Mouse (Mus musculus): ENCODE measurements around the gene Marveld2.

Marveld2 gene

DNA sequence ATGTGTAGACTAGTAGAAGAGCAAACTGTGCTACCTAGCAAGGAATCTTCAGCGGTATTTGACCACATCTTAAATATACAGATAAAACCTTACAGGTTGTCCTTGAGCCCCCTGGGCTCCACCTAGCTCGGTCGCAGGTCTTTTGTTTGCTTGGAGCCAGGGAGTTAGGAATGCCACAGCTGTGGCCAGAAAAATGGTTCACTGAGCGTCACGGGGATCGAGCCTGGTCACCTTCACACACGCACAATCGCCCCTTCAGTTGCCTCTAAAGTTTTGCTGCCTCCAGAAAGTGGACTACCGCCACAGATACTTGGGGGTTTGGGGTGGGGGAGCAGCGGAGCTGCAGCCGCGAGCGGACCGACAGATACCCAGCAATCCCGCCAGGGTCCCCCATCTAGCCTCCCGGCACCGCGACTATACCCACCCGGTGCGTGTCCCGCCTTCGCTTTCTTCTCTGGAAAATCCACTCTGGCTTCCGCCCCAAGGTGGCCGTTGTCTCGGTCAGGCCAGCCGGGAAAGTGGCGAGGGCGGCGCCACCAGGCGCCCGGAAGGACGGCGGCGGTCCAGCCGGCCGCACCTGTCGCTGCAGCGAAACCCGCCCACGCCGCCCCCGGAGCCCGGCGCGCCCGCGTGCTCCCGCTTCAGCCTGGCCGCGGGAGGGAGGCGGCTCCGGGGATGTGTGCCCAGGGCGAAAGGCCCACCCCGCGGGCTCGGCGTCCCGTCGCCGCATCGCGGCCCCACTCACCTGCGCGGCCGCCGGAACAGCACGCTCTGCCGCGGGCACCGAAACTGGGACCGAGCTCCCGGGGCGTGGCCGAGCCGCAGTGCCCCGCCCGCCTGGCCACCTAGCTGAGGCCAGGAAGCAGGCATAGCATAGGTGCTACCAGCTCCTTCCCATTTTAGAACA, at the start of gene Marveld2:
TSS of gene Marveld2 (minus strand) at position 791 of the 907 bp plus-strand sequence.
- Histone ChIP-seq H3K27me3 (ENCODE audit: control insufficient read depth, insufficient read depth, low read length, poor library complexity, severe bottlenecking) (no peaks in the 10 kb centered on the region), H3K36me3 (ENCODE audit: control insufficient read depth, insufficient read depth, low read length, poor library complexity, severe bottlenecking) (peaks cover 7% of the 10 kb centered on the region; the same call in 1 of the 2 replicates)
- peak; percentile 69 for DNase-seq (ENCODE audit: low read depth, low spot score)

DNA sequence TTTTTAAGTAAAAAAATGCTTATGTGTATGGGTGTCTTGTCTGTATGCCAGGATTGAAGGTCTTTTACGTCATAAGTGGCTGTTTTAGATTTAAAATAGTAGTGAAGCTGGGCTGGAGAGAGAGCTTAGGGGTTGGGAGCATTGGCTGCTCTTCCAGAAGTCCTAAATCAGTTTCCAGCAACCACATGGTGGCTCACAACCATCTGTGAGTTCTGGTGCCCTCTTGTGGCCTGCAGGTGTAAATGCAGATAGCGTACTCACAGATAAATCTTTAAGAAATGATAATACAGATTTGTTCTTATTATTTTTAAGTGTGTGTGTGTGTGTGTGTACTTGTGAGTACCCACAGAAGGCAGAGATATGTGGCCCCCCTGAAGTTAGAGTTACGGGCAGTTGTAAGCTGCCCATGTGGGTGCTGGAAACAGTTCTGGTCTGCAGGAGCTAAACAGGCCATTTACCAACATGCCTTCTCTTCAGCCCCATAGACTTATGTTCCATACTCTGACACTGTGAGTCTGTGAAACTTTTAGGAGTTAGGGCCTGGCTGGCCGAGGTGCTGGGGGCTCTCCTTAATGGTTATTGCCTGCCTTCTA, 43.2 kb upstream of the Marveld2 start:
- no peaks in the 10 kb centered on the region for H3K36me3 ChIP-seq (ENCODE audit: control insufficient read depth, insufficient read depth, low read length, poor library complexity, severe bottlenecking)
- H3K27me3 ChIP-seq (ENCODE audit: control insufficient read depth, insufficient read depth, low read length, poor library complexity, severe bottlenecking) = no peaks in the 10 kb centered on the region
- peak; percentile 85 for DNase-seq (ENCODE audit: low read depth, low spot score)

GRCm38 (mm10) chr13:100658091-100658490, 41.3 kb upstream of the Marveld2 start:
- DNase-seq (ENCODE audit: low read depth, low spot score) = no peak
- H3K27me3 ChIP-seq (ENCODE audit: control insufficient read depth, insufficient read depth, low read length, poor library complexity, severe bottlenecking) = no peaks in the 10 kb centered on the region
- H3K36me3 ChIP-seq (ENCODE audit: control insufficient read depth, insufficient read depth, low read length, poor library complexity, severe bottlenecking) = no peaks in the 10 kb centered on the region

DNA sequence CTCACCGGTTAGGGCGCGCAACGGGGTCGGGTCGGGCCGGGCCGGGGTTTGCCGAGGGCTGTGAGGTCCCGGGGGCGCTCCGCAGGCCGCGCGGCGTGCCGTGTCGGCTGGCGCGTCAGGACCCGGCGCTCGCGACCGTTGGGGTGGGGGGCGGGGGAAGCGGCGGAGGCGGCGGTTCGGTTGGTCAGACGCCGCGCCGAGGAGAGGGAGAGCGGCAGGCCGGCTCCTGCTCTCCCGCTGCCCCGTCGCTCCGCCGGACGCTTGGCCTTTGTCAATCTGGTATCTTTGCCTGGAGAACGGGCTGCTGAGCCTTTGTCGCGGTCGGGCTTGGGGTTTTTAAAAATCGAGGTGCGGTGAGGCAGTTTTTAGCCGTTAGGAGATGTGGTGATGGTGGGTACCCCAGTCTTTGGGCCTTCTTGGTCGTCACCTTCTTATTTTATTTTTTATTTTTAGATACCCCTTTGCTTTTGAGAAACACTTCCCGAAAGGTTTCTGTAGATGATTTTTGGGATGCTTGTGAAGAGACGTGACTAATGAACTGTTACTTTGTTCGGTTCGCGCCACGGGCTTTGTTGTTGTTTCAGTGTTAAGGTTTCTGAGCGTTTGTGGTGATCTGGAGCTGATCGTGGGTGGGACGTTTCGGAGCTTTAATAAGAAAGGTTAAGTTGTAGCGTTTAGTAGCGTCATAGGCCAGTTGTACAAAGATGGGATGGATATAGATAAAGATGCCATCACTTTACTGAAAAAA, 34.8 kb upstream of the Marveld2 start, which contains the start of gene Taf9:
TSS of gene Taf9 (plus strand) at position 141 of the 748 bp plus-strand sequence.
- no peaks in the 10 kb centered on the region for H3K36me3 ChIP-seq (ENCODE audit: control insufficient read depth, insufficient read depth, low read length, poor library complexity, severe bottlenecking)
- H3K27me3 ChIP-seq (ENCODE audit: control insufficient read depth, insufficient read depth, low read length, poor library complexity, severe bottlenecking) = no peaks in the 10 kb centered on the region
- DNase-seq (ENCODE audit: low read depth, low spot score) = peak; percentile 11

DNA sequence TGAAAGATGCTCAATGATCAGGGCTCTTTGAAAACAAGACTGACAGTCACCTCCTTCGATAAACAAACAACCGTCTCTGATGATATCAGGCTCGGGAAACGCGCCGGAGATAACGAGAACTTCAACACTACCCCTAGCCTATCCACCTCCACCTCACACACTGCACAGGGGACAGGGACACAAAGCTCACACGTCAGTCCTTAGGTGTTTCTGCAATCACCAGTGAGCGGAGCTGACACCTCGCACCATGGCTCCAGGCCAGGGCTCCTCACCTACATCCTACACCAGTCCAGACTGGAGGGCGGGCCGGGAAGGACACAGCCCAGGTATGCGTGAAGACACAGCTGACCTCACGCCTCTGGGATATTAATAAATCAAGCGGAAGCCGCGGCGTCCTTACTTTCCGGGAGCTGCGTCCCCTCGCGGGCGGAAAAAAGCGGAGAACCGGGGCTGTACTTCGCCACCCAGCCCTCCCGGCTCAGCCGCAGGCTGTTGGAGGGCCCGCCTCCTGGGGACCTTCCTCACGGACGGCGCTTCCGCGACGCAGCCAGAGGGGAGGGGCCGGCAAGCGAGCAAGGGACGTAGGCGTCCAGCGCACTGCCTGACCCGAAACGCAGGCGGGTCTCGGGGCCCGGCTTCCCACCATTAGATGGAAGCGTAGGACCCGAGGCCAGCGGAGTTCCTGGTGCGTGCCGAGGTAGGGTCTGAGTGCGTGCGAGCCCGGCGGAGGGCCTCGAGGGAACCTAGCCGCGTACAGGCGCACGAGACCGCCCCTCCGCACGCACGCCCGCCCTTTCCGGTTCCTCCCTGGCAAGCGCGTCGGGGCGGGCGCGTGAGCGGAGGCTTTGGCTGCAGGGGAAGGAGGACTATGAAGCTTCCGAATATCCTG, 34.0 kb upstream of the Marveld2 start, which contains the start of the genes Ak6 and Rad17:
TSS of gene Ak6 (plus strand) at position 430 of the 889 bp plus-strand sequence.
TSS of gene Rad17 (minus strand) at position 502 of the 889 bp plus-strand sequence.
- no peaks in the 10 kb centered on the region for H3K27me3 ChIP-seq (ENCODE audit: control insufficient read depth, insufficient read depth, low read length, poor library complexity, severe bottlenecking)
- peak; percentile 96 for DNase-seq (ENCODE audit: low read depth, low spot score)
- H3K36me3 ChIP-seq (ENCODE audit: control insufficient read depth, insufficient read depth, low read length, poor library complexity, severe bottlenecking) = no peaks in the 10 kb centered on the region

GRCm38 (mm10) chr13:100648223-100648622, 31.5 kb upstream of the Marveld2 start:
- Histone ChIP-seq H3K27me3 (ENCODE audit: control insufficient read depth, insufficient read depth, low read length, poor library complexity, severe bottlenecking) (no peaks in the 10 kb centered on the region), H3K36me3 (ENCODE audit: control insufficient read depth, insufficient read depth, low read length, poor library complexity, severe bottlenecking) (peaks cover 4% of the 10 kb centered on the region; the same call in 1 of the 2 replicates)
- DNase-seq (ENCODE audit: low read depth, low spot score) = no peak

DNA sequence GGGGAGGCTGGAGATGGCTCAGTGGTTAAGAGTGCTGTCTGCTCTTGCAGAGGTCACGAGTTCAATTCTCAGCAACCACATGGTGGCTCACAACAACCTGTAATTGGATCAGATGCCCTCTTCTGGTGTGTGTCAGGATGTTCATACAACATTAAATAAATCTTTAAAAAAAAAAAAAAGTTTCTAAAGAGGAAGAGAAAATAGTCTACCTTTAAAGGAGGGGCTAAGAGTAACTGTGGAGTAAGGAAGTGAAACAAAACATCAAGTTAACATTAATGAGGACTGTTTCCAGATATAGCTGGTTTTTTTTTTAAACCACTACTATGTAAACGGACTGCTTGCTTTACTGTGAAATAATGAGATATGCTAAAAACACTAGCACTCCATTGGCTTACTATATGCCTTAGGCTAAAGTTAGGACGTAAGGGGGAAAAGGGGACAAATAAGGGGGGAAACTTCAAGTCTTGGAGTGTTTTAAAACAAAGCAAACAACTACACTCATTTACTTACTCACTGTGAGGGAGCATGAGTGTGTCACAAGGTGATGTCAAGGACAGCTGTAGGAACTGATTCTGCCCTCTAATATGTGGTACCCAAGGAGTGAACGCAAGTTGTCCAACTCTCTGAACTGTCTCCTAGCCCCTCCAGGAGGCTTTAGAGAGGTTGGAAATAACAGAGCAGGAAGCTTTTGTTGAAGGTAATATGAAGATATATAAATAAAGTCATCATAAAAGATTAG, 25.9 kb upstream of the Marveld2 start:
- Histone ChIP-seq H3K27me3 (ENCODE audit: control insufficient read depth, insufficient read depth, low read length, poor library complexity, severe bottlenecking) (no peaks in the 10 kb centered on the region), H3K36me3 (ENCODE audit: control insufficient read depth, insufficient read depth, low read length, poor library complexity, severe bottlenecking) (peaks cover 10% of the 10 kb centered on the region; the same call in 1 of the 2 replicates)
- peak; percentile 79 for DNase-seq (ENCODE audit: low read depth, low spot score)

DNA sequence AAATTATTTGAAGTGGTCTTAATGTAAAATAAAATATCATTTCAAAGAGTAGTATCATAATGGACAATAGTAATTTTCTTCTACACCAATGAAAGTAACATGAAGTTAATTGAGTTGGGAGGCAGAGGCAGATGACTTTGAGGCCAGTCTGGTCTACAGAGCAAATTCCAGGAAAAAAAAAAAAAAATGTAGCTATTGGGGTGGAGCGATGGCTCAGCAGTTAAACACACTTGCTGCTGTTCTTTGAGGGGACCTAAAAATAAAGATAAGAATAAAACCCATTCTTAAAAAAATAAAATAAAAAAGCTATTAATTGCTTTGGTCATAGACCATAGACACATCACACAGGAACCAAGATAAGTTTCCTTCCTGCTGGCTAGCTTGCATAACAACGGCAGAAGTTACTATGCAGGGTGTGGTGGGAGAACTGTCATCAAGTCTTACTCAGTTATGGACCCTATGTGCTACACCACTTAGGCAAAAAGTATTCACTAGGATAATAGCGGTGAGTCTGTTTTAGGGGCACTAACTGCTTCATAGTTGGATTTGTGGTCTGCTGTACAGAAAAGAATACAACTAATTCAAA, 17.4 kb upstream of the Marveld2 start:
- DNase-seq (ENCODE audit: low read depth, low spot score) = no peak
- H3K36me3 ChIP-seq (ENCODE audit: control insufficient read depth, insufficient read depth, low read length, poor library complexity, severe bottlenecking) = peaks cover 16% of the 10 kb centered on the region
- no peaks in the 10 kb centered on the region for H3K27me3 ChIP-seq (ENCODE audit: control insufficient read depth, insufficient read depth, low read length, poor library complexity, severe bottlenecking)

GRCm38 (mm10) chr13:100622241-100622640, 5.5 kb upstream of the Marveld2 start:
- Histone ChIP-seq H3K36me3 (ENCODE audit: control insufficient read depth, insufficient read depth, low read length, poor library complexity, severe bottlenecking) (peaks cover 7% of the 10 kb centered on the region), H3K27me3 (ENCODE audit: control insufficient read depth, insufficient read depth, low read length, poor library complexity, severe bottlenecking) (no peaks in the 10 kb centered on the region)
- DNase-seq (ENCODE audit: low read depth, low spot score) = no peak

DNA sequence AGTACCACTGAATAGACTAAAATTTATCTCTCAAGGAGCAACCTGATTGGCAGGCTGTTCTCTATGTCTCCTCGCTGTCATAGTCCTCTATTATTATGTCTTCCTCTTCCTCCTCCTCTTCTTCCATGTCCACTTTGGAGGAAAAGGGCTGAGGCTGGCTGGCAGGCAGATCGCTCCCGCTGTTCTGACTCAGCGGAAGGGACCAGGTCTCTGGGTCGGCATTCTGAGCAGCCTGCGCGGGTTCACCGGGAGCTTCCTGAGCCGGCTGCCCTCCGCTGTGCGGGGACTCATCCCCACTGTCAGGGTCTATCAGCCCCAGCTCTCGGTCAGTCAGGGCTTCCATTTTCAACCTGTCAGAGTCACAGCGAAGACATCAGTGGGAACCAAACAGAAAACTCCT, 812 bp upstream of the Marveld2 start:
- no peak for DNase-seq (ENCODE audit: low read depth, low spot score)
- peaks cover 4% of the 10 kb centered on the region; the same call in 1 of the 2 replicates for H3K36me3 ChIP-seq (ENCODE audit: control insufficient read depth, insufficient read depth, low read length, poor library complexity, severe bottlenecking)
- no peaks in the 10 kb centered on the region for H3K27me3 ChIP-seq (ENCODE audit: control insufficient read depth, insufficient read depth, low read length, poor library complexity, severe bottlenecking)

DNA sequence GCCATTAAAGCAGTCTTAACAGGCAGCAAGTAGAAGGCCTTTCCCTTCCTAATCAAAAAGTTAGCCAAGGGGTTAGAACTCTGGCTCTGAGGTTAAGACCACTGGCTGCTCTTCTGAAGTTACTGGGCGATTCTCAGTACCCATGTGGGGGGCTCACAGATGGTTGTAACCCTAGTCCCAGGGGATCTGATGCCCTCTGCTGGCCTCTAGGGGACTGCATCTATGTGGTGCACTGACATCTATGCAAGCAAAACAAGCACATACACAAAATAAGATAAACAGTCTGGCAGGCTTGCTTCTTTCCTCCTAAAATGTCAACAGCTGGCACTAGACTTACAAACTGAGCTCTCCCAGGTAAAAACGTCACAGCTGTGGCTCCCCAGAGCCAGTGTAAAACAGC, 3.9 kb downstream of the Marveld2 start:
- H3K27me3 ChIP-seq (ENCODE audit: control insufficient read depth, insufficient read depth, low read length, poor library complexity, severe bottlenecking) = no peaks in the 10 kb centered on the region
- peaks cover 8% of the 10 kb centered on the region for H3K36me3 ChIP-seq (ENCODE audit: control insufficient read depth, insufficient read depth, low read length, poor library complexity, severe bottlenecking)
- DNase-seq (ENCODE audit: low read depth, low spot score) = peak; percentile 29

DNA sequence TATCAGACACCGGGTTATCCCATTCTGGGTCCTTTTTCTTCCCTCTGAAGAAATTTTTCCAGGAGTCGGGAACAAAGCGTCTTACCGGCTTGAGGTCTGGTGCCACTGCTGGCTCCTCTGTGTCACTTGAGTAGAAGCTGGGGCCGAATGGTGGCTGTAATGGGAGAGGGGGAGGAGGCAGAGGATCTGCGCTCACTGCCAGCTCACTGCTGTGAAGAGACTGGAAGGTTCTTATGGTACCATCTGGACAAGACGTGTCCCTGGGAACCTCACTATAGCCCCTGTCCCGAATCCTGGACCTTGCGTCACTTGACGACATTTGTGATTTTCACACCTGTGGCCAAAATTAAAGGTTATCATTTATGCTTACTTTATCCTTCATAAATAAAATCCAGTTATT, 4.5 kb downstream of the Marveld2 start:
- no peaks in the 10 kb centered on the region for H3K27me3 ChIP-seq (ENCODE audit: control insufficient read depth, insufficient read depth, low read length, poor library complexity, severe bottlenecking)
- DNase-seq (ENCODE audit: low read depth, low spot score) = no peak
- H3K36me3 ChIP-seq (ENCODE audit: control insufficient read depth, insufficient read depth, low read length, poor library complexity, severe bottlenecking) = peaks cover 8% of the 10 kb centered on the region

GRCm38 (mm10) chr13:100611266-100611665, 5.5 kb downstream of the Marveld2 start:
- no peak for DNase-seq (ENCODE audit: low read depth, low spot score)

More at GRCm38 (mm10) chr13:100611266-100611665, 5.5 kb downstream of the Marveld2 start:
- Histone ChIP-seq H3K36me3 (ENCODE audit: control insufficient read depth, insufficient read depth, low read length, poor library complexity, severe bottlenecking) (peaks cover 8% of the 10 kb centered on the region), H3K27me3 (ENCODE audit: control insufficient read depth, insufficient read depth, low read length, poor library complexity, severe bottlenecking) (no peaks in the 10 kb centered on the region)

Data from splenic B cell, adult 2 months (primary cell).